Comparison of ENCODE assay signal across 16 mouse cellular contexts in genomic region chr11:110642485-110642884, GRCm38 (mm10).
DNase-seq lines count a peak whose midpoint lies in the region; ATAC-seq and TF ChIP-seq lines count a peak whose summit lies in the region.
"Had no signal": no experiment of that assay in that cellular context is flagged by ENCODE, and none has a peak within 500 bp of the region (broad histone marks: within the 10 kb centered on the region; RNA-seq: fewer than 3 reads in every experiment).

No protein-coding gene starts in this region.

- no peak for TF ChIP-seq EP300 in liver, postnatal 0 days (IDR thresholded peaks at IDR 0.05; ENCODE audit: low read depth)

- no peaks in the 10 kb centered on the region for H3K27me3 ChIP-seq in embryonic facial prominence, embryonic 14.5 days (replicated peaks; ENCODE audit: control insufficient read depth, insufficient read depth, low read length)
- no peaks in the 10 kb centered on the region for H3K27me3 ChIP-seq in embryonic facial prominence, embryonic 10.5 days (replicated peaks; ENCODE audit: low read depth, poor library complexity, severe bottlenecking)
- no peaks in the 10 kb centered on the region for H3K27me3 ChIP-seq in lung, embryonic 14.5 days (ENCODE audit: insufficient read depth, low read length)
- H3K27me3 ChIP-seq in liver, postnatal 0 days (ENCODE audit: insufficient read depth, low read length) = no peaks in the 10 kb centered on the region
- H3K27me3 ChIP-seq in myocyte (ENCODE audit: control insufficient read depth, insufficient read depth, insufficient read length) = no peaks in the 10 kb centered on the region
- H3K27me3 ChIP-seq: embryonic facial prominence, embryonic 13.5 days; forebrain, embryonic 12.5 days had no signal

- H3K4me2 ChIP-seq in embryonic facial prominence, embryonic 14.5 days (ENCODE audit: low read depth, low read length) = no peak overlapping the region
- H3K4me2 ChIP-seq in lung, embryonic 14.5 days = no peak overlapping the region
- H3K4me2 ChIP-seq in liver, postnatal 0 days (ENCODE audit: low read depth, low read length) = no peak overlapping the region
- H3K4me2 ChIP-seq in myocyte (ENCODE audit: low read depth) = peak overlapping the region; percentile 8
- H3K4me2 ChIP-seq: embryonic facial prominence, embryonic 13.5 days; forebrain, embryonic 12.5 days had no signal

- no peaks in the 10 kb centered on the region for H3K36me3 ChIP-seq in embryonic facial prominence, embryonic 14.5 days (ENCODE audit: control insufficient read depth, insufficient read depth, low read length)
- H3K36me3 ChIP-seq in embryonic facial prominence, embryonic 10.5 days (replicated peaks) = no peaks in the 10 kb centered on the region
- no peaks in the 10 kb centered on the region for H3K36me3 ChIP-seq in lung, embryonic 14.5 days (ENCODE audit: insufficient read depth)
- no peaks in the 10 kb centered on the region for H3K36me3 ChIP-seq in liver, postnatal 0 days (replicated peaks; ENCODE audit: insufficient read depth, low read length)
- no peaks in the 10 kb centered on the region for H3K36me3 ChIP-seq in myocyte (ENCODE audit: control insufficient read depth, insufficient read depth)
- H3K36me3 ChIP-seq: embryonic facial prominence, embryonic 13.5 days; forebrain, embryonic 12.5 days; G1E; heart, embryonic 10.5 days; midbrain, embryonic 10.5 days had no signal

- H3K4me3 ChIP-seq in embryonic facial prominence, embryonic 14.5 days (ENCODE audit: low read depth, low read length) = no peak overlapping the region
- no peak overlapping the region for H3K4me3 ChIP-seq in embryonic facial prominence, embryonic 10.5 days
- no peak overlapping the region for H3K4me3 ChIP-seq in lung, embryonic 14.5 days (ENCODE audit: low read depth, low read length)
- no peak overlapping the region for H3K4me3 ChIP-seq in lung, adult 2 months (replicated peaks; ENCODE audit: extremely low read depth, low read depth, low read length)
- H3K4me3 ChIP-seq in liver, postnatal 0 days (ENCODE audit: low read depth, low read length) = no peak overlapping the region
- no peak overlapping the region for H3K4me3 ChIP-seq in myocyte
- H3K4me3 ChIP-seq: embryonic facial prominence, embryonic 13.5 days; forebrain, embryonic 12.5 days; heart, embryonic 10.5 days; midbrain, embryonic 10.5 days had no signal

- no peaks in the 10 kb centered on the region for H3K4me1 ChIP-seq in embryonic facial prominence, embryonic 14.5 days (ENCODE audit: control insufficient read depth, insufficient read depth, low read length)
- no peaks in the 10 kb centered on the region for H3K4me1 ChIP-seq in embryonic facial prominence, embryonic 10.5 days
- H3K4me1 ChIP-seq in lung, embryonic 14.5 days (ENCODE audit: insufficient read depth) = no peaks in the 10 kb centered on the region
- H3K4me1 ChIP-seq in lung, adult 2 months (ENCODE audit: control insufficient read depth, insufficient read depth, low read length) = no peaks in the 10 kb centered on the region
- H3K4me1 ChIP-seq in liver, postnatal 0 days (ENCODE audit: insufficient read depth) = no peaks in the 10 kb centered on the region
- H3K4me1 ChIP-seq: embryonic facial prominence, embryonic 13.5 days; forebrain, embryonic 12.5 days; heart, embryonic 10.5 days; midbrain, embryonic 10.5 days had no signal

- H3K27ac ChIP-seq in embryonic facial prominence, embryonic 14.5 days (replicated peaks; ENCODE audit: low read depth, low read length) = no peak overlapping the region
- no peak overlapping the region for H3K27ac ChIP-seq in embryonic facial prominence, embryonic 10.5 days (replicated peaks)
- H3K27ac ChIP-seq in lung, embryonic 14.5 days (ENCODE audit: low read depth) = no peak overlapping the region
- no peak overlapping the region for H3K27ac ChIP-seq in liver, postnatal 0 days (ENCODE audit: low read depth)
- H3K27ac ChIP-seq: embryonic facial prominence, embryonic 13.5 days; forebrain, embryonic 12.5 days; heart, embryonic 10.5 days; midbrain, embryonic 10.5 days had no signal

- no peaks in the 10 kb centered on the region for H3K79me2 ChIP-seq in myocyte (ENCODE audit: control insufficient read depth, insufficient read depth)

- no peak overlapping the region for H3ac ChIP-seq in myocyte (ENCODE audit: control insufficient read depth, insufficient read length)

- no peak for TF ChIP-seq CTCF in lung, embryonic 14.5 days (IDR thresholded peaks at IDR 0.05; ENCODE audit: low read depth)
- TF ChIP-seq CTCF in lung, adult 2 months (IDR thresholded peaks at IDR 0.05; ENCODE audit: insufficient read depth, low read length) = no peak
- no peak for TF ChIP-seq CTCF in liver, postnatal 0 days (IDR thresholded peaks at IDR 0.05; ENCODE audit: low read depth)

- WGBS in embryonic facial prominence, embryonic 14.5 days = 76% methylated on average over 13 of the region's 13 CpGs
- WGBS in embryonic facial prominence, embryonic 10.5 days = 91% methylated on average over 13 of the region's 13 CpGs
- 53% methylated on average over 13 of the region's 13 CpGs for WGBS in lung, embryonic 14.5 days
- WGBS in lung, adult 2 months = 66% methylated on average over 13 of the region's 13 CpGs
- WGBS in liver, postnatal 0 days (ENCODE audit: insufficient replicate concordance) = 22% methylated on average over 13 of the region's 13 CpGs

- peak; percentile 32 for DNase-seq in embryonic facial prominence, embryonic 14.5 days (ENCODE audit: low spot score)
- DNase-seq in embryonic facial prominence, embryonic 10.5 days (ENCODE audit: low spot score) = no peak
- peak; percentile 69 for DNase-seq in lung, embryonic 14.5 days
- no peak for DNase-seq in lung, adult 2 months
- DNase-seq in liver, postnatal 0 days = peak; percentile 17
- DNase-seq in urinary bladder, postnatal 4 days (ENCODE audit: low spot score in 2 of 2) = no peak
- DNase-seq in B cell, adult 2 months = no peak
- DNase-seq: adrenal gland, adult 8-10 months; heart, postnatal 36 days; thymus, postnatal 14 days had no signal

- no peak overlapping the region for H3K9ac ChIP-seq in embryonic facial prominence, embryonic 14.5 days (ENCODE audit: low read depth, low read length)
- H3K9ac ChIP-seq in lung, embryonic 14.5 days = no peak overlapping the region
- H3K9ac ChIP-seq in liver, postnatal 0 days (replicated peaks) = no peak overlapping the region
- H3K9ac ChIP-seq: embryonic facial prominence, embryonic 13.5 days; forebrain, embryonic 12.5 days had no signal

- H3K9me3 ChIP-seq in embryonic facial prominence, embryonic 14.5 days (ENCODE audit: control insufficient read depth, low read length) = no peaks in the 10 kb centered on the region
- H3K9me3 ChIP-seq in embryonic facial prominence, embryonic 10.5 days = no peaks in the 10 kb centered on the region
- no peaks in the 10 kb centered on the region for H3K9me3 ChIP-seq in lung, embryonic 14.5 days (ENCODE audit: low read depth, low read length)
- H3K9me3 ChIP-seq in liver, postnatal 0 days (ENCODE audit: low read length) = no peaks in the 10 kb centered on the region
- H3K9me3 ChIP-seq: embryonic facial prominence, embryonic 13.5 days; forebrain, embryonic 12.5 days; heart, embryonic 10.5 days; midbrain, embryonic 10.5 days had no signal

- no peak for ATAC-seq in embryonic facial prominence, embryonic 14.5 days (ENCODE audit: low read depth)
- peak; percentile 41; the same call in 1 of the 2 replicates for ATAC-seq in lung, embryonic 14.5 days (ENCODE audit: insufficient read depth)
- ATAC-seq in liver, postnatal 0 days = no peak

- no peak for TF ChIP-seq POLR2A in lung, adult 2 months (IDR thresholded peaks at IDR 0.05; ENCODE audit: borderline replicate concordance, extremely low read depth, low read depth, low read length)
- TF ChIP-seq POLR2A in myocyte (IDR thresholded peaks at IDR 0.05; ENCODE audit: insufficient read length, low read depth) = no peak

TF ChIP-seq in myocyte, 11 proteins besides CTCF, POLR2A, EP300 and RAD21:
- no peak for TF ChIP-seq REST (IDR thresholded peaks at IDR 0.05; ENCODE audit: insufficient read depth, insufficient read length)
- TF ChIP-seq CEBPB (IDR thresholded peaks at IDR 0.05; ENCODE audit: insufficient read depth, poor library complexity, severe bottlenecking) = peak; percentile 50; the same call in 1 of the 2 replicates
- peak in 1 of 3 experiments; percentile 54 for TF ChIP-seq MYOD1 (IDR thresholded peaks at IDR 0.05; ENCODE audit: control insufficient read depth in 1 of 3, insufficient read length in 2 of 3, low read depth in 2 of 3)

Comparison
In these comparisons a context has a peak if more than half of its experiments do, and no peak if none do; other contexts are left out.
1. DNase-seq: peak in embryonic facial prominence, embryonic 14.5 days (single experiment), lung, embryonic 14.5 days (single experiment) and liver, postnatal 0 days (single experiment); none in embryonic facial prominence, embryonic 10.5 days (single experiment), lung, adult 2 months (single experiment), urinary bladder, postnatal 4 days (0 of 2) and B cell, adult 2 months (0 of 2).